Mouse (Mus musculus): ENCODE measurements around the gene Ltb.

Ltb gene

DNA sequence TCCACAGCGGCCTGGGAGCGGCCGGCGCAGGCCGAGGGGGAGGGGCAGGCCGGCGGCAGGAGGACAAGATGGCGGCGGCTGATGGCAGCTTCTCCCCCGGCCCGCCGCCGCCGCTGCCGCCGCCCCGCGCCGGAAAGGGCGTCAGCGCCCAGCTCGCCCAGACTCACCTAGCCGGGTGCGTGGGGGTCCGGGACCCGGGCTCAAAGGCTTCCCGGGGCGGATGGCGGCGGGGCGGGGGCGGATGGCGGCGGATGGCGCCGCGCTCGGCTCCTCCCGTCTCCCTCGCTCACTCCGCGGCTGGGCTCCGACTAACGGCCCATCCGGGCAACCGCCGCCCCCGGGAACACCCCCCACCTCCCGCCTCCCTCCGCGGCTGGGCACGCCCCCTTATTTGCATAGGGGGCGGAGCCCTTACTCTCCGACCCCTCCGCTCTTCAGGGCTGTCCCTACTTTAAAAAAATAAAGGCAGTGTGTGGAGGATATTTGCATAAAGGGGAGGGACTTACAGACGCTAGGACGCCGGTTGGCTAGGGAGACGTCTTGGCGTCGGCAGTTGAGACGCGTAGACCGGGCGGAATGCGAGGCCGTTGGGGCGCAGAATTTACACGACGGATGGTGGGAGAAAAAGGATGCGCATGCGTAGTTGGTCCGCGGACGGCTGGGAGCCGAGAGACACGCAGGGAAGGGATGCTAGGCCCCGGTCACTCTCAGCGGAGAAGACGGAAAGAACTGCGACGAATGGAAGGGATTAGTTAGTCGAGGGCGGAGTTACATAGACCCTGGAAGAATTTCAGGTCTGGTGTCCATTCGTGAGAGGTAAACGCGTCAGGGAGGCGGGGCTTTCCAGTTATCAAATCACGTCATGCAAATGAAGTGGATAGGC lies 29.4 kb upstream of the Ltb start, which contains the start of gene Prrc2a:
Prrc2a (minus strand) TSS at position 330 of the 883 bp plus-strand sequence.
- peak; percentile 100 for DNase-seq (ENCODE audit: low read depth, low spot score)

DNA sequence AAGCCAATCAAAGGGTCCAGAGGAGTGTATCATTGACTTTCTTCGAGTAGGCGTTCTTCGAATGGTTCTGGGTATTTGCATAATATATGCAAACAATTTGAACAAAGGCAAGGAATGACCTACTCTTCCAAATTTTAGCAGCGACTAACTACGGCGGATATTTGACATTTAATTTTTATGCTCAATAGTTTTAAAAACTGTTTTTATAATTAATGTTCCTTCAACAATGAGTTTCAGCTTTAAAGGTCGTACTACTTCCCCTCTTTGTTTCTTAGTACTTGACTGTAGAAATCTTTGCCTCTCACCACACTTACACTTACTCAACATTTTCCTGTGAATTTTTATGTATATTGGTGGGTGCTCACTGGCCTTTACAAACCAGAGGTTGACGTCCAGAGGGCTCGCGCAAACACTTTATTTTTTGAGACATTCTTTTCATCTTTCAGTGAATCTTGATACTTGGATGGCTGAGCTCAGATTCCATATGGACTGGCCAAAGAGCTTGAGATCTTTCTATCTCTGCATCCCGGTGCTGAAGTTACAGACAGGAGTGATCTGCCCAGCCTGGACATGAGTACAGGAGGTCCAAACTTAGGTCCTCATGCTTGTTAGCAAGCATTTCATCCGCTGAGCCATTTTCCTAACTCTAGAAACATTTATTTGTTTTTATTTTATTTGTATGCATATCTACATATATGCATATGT lies 28.6 kb upstream of the Ltb start:
- DNase-seq (ENCODE audit: low read depth, low spot score): no peak

DNA sequence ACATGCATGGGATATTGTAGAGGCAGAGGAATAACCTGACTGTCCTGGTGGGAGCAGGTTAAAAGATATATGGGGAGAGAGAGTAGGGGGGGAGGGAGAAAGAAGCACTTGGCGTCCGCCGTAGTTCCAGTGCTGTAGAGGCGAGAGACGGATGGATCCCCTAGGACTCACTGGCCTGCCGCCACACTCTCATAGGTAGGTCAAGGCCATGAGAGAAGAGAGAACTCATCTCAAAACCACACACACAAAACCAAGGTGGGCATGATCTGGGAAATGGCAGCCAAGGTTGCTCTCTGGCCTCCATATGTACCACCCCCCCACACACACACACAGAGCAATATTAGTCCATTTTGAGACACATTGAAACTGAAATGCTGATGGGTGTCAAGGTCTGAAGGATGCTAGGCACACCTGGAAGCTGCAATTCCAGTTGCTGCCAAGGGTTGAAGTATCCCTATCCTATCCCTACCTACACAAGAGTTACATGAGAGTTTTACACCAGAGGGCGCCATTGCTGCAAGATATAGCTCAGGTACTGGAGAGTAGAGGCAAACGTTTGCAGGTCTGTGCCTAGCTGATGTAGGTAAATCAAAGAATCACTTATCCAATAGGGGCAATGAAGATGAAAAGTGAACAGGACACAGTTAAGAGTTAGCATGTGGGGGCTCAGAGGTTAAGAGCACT lies 27.7 kb upstream of the Ltb start:
- DNase-seq (ENCODE audit: low read depth, low spot score): peak; percentile 77

DNA sequence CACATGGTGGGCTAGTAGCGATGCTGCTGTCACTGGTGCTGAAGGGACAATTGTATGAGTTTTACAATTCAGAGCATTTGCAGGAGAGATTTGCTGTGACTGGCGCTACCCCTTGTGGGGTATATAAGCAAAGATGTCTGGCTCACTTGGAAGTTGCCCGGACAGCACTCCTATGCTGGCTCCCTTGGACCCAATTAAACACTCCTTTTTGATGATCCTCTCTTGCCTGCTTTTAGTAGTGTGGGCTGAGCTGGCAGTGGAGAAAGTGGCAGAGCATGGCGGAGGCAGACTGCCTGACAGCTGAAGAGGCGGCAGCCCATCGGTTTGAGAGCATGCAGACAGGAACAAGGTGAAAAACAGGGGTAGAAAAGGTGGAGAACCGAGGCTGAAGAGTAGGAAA lies 26.4 kb upstream of the Ltb start:
- DNase-seq (ENCODE audit: low read depth, low spot score): no peak

DNA sequence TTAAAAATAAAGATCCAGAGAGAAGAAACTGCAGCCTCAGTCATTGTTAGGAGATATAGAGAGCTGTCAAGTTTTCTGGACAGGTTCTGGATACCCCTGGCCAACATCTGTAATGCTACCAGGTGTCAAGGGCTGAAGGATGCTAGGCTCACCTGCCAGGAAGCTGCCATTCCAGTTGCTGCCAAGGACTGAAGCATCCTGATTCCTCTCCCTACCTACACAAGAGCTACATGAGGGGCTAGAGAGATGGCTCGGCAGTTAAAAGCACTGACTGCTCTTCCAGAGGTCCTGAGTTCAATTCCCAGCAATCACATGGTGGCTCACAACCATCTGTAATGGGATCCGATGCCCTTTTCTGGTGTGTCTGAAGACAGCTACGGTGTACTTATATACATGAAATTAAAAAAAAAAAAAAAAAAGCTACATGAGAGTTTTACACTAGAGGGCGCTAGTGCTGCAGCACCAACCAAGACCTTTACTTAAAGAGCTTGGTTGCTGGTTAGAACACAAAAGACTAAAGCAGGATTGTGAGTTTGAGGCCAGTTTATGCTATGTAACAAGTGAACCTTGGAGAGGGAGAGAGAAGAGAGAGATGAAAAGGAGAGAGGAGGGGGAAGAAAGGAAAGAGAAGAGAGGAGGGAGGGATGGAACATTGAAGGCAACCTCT lies 25.6 kb upstream of the Ltb start:
- peak; percentile 80 for DNase-seq (ENCODE audit: low read depth, low spot score)

DNA sequence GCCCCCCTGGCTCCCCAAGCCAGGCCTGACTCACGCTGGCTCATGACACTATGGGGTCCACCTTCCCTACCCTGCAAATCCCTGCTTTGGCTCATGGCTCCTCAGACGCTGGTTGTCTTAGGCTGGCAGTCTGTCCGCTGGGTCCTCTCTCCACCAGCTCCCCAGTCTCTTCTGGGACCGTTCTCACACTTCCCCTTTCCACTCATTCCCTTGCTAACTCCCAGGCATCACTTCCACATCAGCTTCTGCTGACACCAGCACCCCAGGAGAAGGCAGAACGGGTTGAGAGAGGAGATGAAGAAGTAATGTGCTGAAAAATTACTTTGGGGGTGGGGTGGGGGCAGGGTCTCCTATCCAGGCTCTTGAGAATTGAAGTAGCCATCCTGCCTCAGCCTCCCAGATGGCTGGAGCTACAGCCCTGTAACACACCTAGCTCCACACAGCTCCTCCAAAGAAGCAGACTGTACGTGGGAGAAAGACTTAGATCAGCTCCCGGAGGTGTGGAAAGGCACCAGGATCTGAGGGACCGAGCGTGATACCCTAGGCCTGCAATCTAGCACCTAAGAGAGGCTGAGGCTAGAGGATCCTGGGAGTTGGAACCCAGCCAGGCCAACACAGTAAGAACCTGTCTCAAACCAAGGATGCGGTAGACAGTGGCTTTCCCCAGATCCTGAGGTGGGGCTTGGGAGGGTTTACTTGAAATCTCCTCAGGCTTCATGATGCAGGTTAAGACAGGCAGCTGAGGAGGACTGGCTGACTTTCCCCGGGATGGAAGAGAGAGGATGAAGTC lies 21.6 kb upstream of the Ltb start:
- DNase-seq (ENCODE audit: low read depth, low spot score): no peak

DNA sequence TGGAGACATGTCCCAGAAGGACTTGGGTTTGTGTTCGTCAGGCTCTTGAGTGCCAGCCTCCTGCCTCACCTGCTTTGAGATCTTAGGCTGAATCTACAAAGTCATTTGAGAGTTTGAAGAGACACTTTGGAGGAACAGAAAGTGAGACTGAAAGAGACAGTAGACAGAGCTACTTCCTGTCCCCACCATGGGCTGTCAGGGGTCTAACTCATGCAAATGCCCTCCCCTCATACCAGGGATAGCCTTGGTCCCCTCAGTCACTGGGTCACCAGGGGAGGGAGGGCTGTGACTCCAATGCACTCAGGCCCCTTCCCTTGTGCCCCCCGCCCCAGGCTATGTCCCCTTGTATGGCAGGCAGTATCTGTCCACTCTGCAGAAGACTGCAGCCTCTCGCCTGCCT lies 20.9 kb upstream of the Ltb start:
- DNase-seq (ENCODE audit: low read depth, low spot score): no peak

DNA sequence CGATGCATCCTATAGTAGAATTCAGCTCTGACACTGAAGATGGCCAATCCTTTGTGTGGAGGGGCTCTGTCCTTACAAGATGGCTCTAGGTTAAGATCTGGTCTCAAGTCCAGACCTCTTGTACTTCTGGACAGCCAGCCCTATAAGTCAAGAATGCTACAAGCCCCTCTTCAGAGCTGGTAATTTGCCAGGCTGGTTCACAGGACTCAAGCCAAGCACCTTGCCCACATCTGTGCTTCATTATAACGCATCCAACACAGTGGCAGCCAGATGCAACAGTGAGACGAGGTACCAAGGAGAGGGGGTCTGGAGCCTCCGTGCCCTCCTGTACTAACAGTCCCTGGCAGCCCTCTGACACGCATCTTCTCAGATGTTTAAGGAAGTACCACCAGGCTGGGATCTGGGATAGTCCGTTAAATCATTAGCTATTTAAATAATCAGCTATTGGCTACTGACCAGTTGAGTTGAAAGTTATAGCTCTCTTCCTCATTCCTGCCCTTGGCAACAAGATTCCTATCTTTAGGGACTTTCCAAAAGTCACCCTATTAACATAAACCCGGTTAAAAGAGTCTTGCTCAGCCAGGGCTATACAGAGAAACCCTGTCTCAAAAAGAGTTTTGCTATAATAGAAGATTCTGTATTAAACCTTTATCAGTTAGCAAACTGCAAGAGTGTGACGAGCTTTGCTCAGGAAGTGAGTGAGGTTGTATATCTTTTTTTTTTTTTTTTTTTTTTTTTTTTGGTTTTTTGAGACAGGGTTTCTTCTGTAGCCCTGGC lies 19.9 kb upstream of the Ltb start:
- DNase-seq (ENCODE audit: low read depth, low spot score): no peak

DNA sequence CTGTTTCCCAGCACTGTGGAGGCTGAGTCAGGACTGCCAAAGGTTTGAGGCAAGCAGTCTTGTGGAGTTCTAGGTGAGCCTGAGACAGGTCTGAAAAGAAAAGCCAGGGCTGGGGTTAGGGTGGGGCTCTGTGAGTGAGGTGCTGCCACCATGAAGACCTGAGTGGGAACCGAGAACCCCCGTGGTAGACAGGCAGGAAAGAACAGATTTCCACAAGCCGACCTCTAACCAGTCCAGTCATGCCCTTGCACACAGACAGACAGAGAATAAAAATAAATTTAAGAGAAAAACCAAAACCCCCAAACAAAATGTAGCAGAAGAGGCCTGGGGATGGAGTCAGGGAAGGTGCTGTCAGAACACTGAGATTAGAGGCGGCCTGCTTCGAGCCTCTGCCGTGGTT lies 18.9 kb upstream of the Ltb start:
- no peak for DNase-seq (ENCODE audit: low read depth, low spot score)

DNA sequence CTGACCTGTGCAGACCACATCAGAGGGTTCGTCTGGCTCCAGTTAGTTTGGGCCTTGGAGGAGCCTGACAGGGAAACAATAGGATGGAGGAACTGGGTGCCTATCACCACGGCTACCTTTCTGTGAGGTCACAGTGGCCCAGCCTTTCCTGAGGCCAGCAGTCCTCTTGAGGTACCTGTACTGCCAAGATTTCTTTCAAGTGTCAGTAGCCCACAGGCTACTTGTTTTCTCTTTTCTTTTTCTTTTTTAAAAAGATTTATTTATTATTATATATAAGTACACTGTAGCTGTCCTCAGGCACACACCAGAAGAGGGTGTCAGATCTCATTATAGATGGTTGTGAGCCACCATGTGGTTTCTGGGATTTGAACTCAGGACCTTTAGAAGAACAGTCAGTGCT lies 18.3 kb upstream of the Ltb start, which contains the start of gene Aif1:
Aif1 (minus strand) TSS at position 101 of the 400 bp plus-strand sequence.
- DNase-seq (ENCODE audit: low read depth, low spot score): no peak

DNA sequence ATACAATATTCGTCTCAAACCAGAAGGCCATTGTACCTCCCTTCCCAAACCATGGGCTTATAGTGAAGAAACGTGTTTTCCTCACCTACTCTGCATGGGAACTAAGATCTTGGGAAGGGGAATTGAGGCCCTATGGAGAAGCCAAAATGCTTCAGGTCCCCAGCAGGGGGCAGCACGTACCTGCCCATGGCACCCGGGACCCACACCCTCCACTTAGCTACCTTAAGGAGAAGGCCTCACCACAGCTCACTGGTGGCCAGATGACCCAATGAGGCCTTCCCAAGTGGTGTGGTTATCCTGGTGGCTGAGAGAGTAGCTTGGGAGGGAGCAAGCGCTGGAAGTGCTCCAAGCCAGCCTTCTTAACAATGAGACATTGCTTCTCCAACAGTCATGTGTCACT lies 15.7 kb upstream of the Ltb start:
- DNase-seq (ENCODE audit: low read depth, low spot score): peak; percentile 78

DNA sequence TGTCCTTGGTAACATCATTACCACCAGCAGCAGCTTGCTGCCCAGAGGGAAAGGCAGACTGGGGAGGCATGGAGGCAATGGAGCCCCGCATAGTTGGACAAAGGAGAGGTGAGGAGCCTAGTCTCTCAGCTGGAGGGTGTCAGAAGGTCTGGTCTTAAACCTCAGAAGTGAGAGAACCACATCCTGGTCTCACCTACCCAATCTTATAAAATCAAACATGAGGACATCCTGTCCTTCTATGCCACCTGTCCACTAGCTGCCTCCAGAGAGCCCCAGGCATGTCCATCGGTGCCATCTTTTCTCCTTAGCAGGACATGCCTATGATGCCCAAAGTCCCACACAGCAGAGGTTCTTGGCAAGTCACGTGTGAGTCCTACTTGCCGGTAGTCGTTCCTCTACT lies 14.1 kb upstream of the Ltb start:
- DNase-seq (ENCODE audit: low read depth, low spot score): no peak

DNA sequence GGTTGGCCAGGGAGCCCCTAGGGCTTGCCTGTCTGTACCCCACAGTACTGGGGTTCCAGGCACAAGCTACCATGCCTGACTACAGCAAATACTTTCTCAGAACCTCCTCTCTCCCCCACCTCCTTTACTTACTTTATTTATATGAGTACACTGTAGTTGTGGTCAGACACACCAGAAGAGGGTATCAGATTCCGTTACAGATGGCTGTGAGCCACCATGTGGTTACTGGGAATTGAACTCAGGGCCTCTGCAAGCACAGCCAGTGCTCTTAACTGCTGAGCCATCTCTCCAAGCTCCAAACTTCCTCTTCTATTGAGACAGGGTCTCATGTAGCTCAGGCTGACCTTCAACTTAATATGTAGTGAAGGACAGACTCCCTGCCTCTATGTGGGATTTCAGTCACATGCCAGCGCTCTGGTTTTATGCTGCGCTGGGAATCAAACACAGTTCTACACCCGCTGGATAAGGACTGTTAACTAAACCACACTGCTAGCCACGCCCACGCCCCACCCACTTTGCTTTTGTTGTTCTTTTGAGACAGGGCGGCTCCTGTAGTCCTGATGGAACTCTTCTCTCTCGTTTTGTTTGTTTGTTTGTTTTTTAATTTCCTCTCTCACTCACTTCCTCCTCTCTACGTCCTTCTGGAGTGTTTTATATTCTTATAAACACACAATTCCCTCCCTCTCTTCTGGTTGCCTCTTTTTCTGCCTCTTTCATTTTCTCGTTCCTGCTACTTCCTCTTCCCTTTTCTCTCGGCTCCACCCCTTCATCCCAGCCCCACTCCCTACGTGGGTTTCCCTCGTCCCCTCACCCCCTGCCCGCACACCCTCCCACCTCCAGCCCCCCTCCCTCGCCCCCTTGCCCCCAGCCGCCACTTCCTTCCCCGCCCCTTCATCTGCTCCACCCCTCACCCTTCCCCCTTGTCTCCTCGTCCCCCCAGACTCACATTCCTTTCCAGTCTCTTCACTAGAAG lies 8.3 kb upstream of the Ltb start:
- peak; percentile 47 for DNase-seq (ENCODE audit: low read depth, low spot score)

DNA sequence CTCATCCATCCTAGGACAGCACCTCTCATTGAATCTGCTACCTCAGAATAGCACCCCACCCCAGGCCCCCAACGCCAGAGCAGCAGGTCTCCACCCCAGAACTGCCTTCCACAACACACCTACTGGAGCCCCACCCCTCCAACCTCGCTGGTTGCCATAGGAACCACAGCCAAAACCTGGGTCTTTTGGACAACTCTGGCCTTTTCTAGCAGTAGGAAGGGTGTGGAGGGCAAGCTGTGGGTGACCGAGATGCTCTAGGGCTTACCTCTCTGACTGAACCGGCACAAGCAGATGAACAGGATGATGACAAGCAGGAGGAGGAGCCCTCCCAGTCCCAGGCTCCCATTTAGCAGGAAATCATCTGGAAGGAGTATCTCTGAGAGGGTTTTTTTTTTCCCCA lies 7.6 kb upstream of the Ltb start:
- peak; percentile 50 for DNase-seq (ENCODE audit: low read depth, low spot score)

DNA sequence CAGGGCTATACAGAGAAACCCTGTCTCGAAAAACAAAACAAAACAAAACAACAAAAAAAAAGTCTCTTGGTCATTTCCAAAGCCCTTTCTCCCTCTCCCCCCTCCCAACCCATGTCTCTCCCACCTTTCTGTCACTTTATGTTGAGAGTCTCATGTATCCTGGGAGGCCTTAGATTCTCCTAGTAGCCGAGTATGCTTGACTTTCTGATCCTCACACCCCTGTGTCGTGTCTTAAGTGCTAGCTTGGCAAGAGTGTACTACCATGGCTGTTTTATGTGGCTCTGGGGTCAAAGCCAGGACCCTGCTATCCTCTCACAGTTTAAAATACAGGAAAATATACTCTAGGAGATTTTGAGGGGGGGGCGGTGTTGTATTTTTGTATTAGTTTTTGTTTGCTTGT lies 6.9 kb upstream of the Ltb start:
- no peak for DNase-seq (ENCODE audit: low read depth, low spot score)

DNA sequence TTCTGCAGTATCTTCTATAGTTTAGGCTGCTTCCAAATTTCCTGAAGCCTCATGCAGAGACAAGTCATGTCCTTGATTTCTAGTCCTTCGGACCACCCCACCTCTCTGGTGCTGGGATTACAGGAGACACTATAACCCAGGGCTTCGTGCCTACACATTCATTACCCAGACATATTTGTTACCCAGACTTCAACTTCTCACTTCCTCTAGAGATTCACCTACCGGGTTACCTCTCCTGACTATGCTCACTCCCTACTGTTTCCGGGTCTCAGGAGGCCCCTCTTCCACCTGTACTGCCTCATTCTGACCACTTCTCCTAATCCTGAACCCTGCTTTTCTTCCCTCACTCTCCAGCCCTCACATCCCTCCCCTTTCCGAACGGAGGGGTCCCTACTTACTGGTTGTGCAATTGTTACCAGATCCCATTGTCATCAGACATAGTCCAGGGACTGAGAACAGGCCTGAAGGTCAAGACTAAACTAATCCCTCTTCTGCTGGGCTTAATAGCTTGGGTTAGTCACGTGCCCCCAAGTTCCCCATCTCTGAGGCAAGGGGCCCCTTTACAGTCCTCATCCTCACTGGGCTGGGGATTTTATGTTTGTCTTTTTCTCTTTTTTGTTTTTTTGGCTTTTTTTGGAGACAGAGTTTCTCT lies 6.2 kb upstream of the Ltb start, which contains the start of gene Lst1:
Lst1 (minus strand) TSS at position 481 of the 652 bp plus-strand sequence.
- DNase-seq (ENCODE audit: low read depth, low spot score): no peak

DNA sequence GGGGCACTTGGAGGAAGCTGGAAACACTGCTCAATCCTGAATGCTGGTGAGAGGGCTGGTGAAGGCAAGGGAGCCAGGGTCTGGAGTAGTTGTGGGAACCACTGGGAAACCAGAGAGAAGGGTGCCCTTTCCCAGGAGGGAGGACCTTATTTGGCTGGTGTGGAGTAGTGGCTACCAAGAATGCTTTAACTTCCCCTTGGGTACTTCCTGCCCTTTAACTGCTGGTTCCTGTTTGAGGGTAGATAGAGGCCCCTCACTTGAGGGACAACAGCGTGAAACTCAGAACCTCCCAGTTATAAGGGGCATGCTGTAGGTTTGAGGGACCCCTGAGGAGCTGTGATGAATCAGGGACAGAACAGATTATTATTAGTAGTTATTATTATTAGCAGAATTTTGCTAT lies 5.1 kb upstream of the Ltb start:
- no peak for DNase-seq (ENCODE audit: low read depth, low spot score)

DNA sequence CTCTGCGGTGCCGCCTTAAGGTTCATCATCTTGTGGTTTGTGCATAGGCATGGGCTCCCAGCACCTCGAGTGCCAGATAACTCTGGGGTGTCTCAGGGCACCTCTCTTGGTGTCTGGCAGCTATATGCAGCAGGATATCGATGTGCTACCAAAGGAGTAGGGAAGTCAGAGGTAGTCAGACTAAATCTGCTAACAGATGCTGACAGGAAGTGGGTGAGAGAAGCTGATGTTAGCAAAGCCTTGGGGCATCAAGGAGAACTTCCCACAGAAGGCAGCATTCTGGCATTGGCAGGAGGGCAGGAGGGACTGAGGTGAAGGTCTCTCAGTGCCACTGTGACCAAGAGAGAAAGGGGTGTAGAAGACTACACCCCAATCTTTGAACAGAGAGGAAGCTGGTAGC lies 4.1 kb upstream of the Ltb start:
- DNase-seq (ENCODE audit: low read depth, low spot score): no peak

All from mesoderm, embryonic 11.5 days (tissue).